Mouse (Mus musculus) kidney, embryonic 16.5 days (tissue): ENCODE data around the gene Tsen54. TPM values are rescaled to one million over a fixed set of nuclear protein-coding genes. Genes with fewer than 3 reads are reported as not detected.
A peak's percentile ranks its signal among the peaks of the same experiment; 100 is the strongest.

Experiments used
- ATAC-seq: fragments of 200-750 bp; cut with Nextera tagmentation; 2 replicates; pipeline ENCODE4 v1.8.0; 2017; ENCODE audit warnings: moderate TSS enrichment; ENCODE audit not compliant: low FRiP score, low TSS enrichment
- H3K27ac ChIP-seq: fragments of 300-500 bp; sonication (generic); 2 replicates; pipeline ENCODE4 v1.5.1; 2014; ENCODE audit warnings: low read length
- H3K27me3 ChIP-seq: fragments of 300-500 bp; sonication (generic); 2 replicates; pipeline ENCODE4 v1.6.1; 2014; ENCODE audit warnings: low read length, control low read depth, mixed read lengths; ENCODE audit not compliant: insufficient read depth
- H3K36me3 ChIP-seq: fragments of 300-500 bp; sonication (generic); 2 replicates; pipeline ENCODE4 v1.6.1; 2014; ENCODE audit warnings: low read length, control low read depth, mixed read lengths; ENCODE audit not compliant: insufficient read depth
- H3K4me1 ChIP-seq: fragments of 300-500 bp; sonication (generic); 2 replicates; pipeline ENCODE4 v1.6.1; 2014; ENCODE audit warnings: low read length, control low read depth, mixed read lengths; ENCODE audit not compliant: insufficient read depth
- H3K4me2 ChIP-seq: fragments of 300-500 bp; sonication (generic); replicated peaks from 2 replicates; pipeline ENCODE4 v1.6.1; 2014; ENCODE audit warnings: low read depth, low read length
- H3K4me3 ChIP-seq: fragments of 300-500 bp; sonication (generic); 2 replicates; pipeline ENCODE4 v1.5.1; 2014; ENCODE audit warnings: mild to moderate bottlenecking, low read length
- H3K9ac ChIP-seq: fragments of 300-500 bp; sonication (generic); replicated peaks from 2 replicates; pipeline ENCODE4 v1.6.1; 2014; ENCODE audit warnings: low read length
- H3K9me3 ChIP-seq: fragments of 300-500 bp; sonication (generic); 2 replicates; pipeline ENCODE4 v1.6.1; 2016; ENCODE audit warnings: low read length, control low read depth
- WGBS: fragments of 180-500 bp; shearing (Covaris S2); extraction: QIAGEN DNeasy Blood & Tissue Kit; methylation state at CpG from one replicate; pipeline ENCODE4 v1.1.7; 2014; 5-methylcytosine and 5-hydroxymethylcytosine counted together
- polyA plus RNA-seq: library from polyadenylated mRNA; unstranded; fragments of >200 nt; fragmentation: Nextera tagmentation; extraction: Ambion mirVana; gene quantifications from 2 replicates; pipeline ENCODE4 v1.2.1, GENCODE M21; 2015

Tsen54 gene
- polyA plus RNA-seq, 1 experiment from 2014 or later = 50.2 TPM

GRCm38 (mm10) chr11:115811381-115812093 lies 3.0 kb upstream of the Tsen54 start:
- no peak for ATAC-seq
- peaks cover 68% of the 10 kb centered on the region for H3K4me1 ChIP-seq
- H3K4me2 ChIP-seq = peak overlapping the region; percentile 75
- peak overlapping the region; percentile 87; the same call in 1 of the 2 replicates for H3K27ac ChIP-seq
- H3K36me3 ChIP-seq = peaks cover 21% of the 10 kb centered on the region
- no peaks in the 10 kb centered on the region for H3K27me3 ChIP-seq
- H3K4me3 ChIP-seq = peak overlapping the region; percentile 96
- H3K9me3 ChIP-seq = no peaks in the 10 kb centered on the region
- peak overlapping the region; percentile 91 for H3K9ac ChIP-seq
- 69% methylated on average over 20 of the region's 20 CpGs for WGBS

GRCm38 (mm10) chr11:115812095-115812494 lies 2.4 kb upstream of the Tsen54 start:
- Histone ChIP-seq H3K36me3 (peaks cover 15% of the 10 kb centered on the region), H3K27ac (peak overlapping the region; percentile 87; the same call in 1 of the 2 replicates), H3K9ac (peak overlapping the region; percentile 91), H3K9me3 (no peaks in the 10 kb centered on the region), H3K4me2 (peak overlapping the region; percentile 75), H3K4me3 (peak overlapping the region; percentile 96), H3K4me1 (peaks cover 68% of the 10 kb centered on the region), H3K27me3 (no peaks in the 10 kb centered on the region)
- no peak for ATAC-seq
- 28% methylated on average over 7 of the region's 7 CpGs for WGBS

- peak; percentile 1; the same call in 1 of the 2 replicates for ATAC-seq
- Histone ChIP-seq H3K4me1 (peaks cover 66% of the 10 kb centered on the region), H3K9me3 (no peaks in the 10 kb centered on the region), H3K4me3 (peak overlapping the region; percentile 96), H3K4me2 (peak overlapping the region; percentile 75), H3K9ac (peak overlapping the region; percentile 91), H3K27me3 (no peaks in the 10 kb centered on the region), H3K27ac (peak overlapping the region; percentile 87), H3K36me3 (peaks cover 15% of the 10 kb centered on the region; the same call in 1 of the 2 replicates)
- 4% methylated on average over 28 of the region's 28 CpGs for WGBS
These were observed 1.7 kb upstream of the Tsen54 start for GRCm38 (mm10) chr11:115812533-115813420.

GRCm38 (mm10) chr11:115813507-115814296 lies 822 bp upstream of the Tsen54 start, which contains the start of gene Caskin2:
Gene Caskin2 (minus strand): TSS chr11:115813639.
- WGBS = under 1% methylated on average over 43 of the region's 44 CpGs
- peak within 1 kb of the TSS; percentile 91 for H3K9ac ChIP-seq
- peaks cover 15% of the 10 kb centered on the region for H3K36me3 ChIP-seq
- no peaks in the 10 kb centered on the region for H3K27me3 ChIP-seq
- ATAC-seq = peak; percentile 91
- H3K9me3 ChIP-seq = no peaks in the 10 kb centered on the region
- peaks cover 56% of the 10 kb centered on the region for H3K4me1 ChIP-seq
- peak within 1 kb of the TSS; percentile 75 for H3K4me2 ChIP-seq
- peak within 1 kb of the TSS; percentile 87 for H3K27ac ChIP-seq
- peak within 1 kb of the TSS; percentile 96 for H3K4me3 ChIP-seq

GRCm38 (mm10) chr11:115817331-115817730 lies 2.8 kb downstream of the Tsen54 start:
- H3K27ac ChIP-seq = no peak overlapping the region
- H3K36me3 ChIP-seq = peaks cover 30% of the 10 kb centered on the region
- H3K9me3 ChIP-seq = no peaks in the 10 kb centered on the region
- no peaks in the 10 kb centered on the region for H3K27me3 ChIP-seq
- WGBS = 89% methylated on average over 5 of the region's 5 CpGs
- no peak overlapping the region for H3K4me3 ChIP-seq
- ATAC-seq = no peak
- H3K9ac ChIP-seq = no peak overlapping the region
- H3K4me1 ChIP-seq = peaks cover 20% of the 10 kb centered on the region
- no peak overlapping the region for H3K4me2 ChIP-seq

- H3K9ac ChIP-seq = no peak overlapping the region
- peaks cover 37% of the 10 kb centered on the region for H3K36me3 ChIP-seq
- no peaks in the 10 kb centered on the region for H3K9me3 ChIP-seq
- WGBS = 72% methylated on average over 16 of the region's 16 CpGs
- peak overlapping the region; percentile 30; the same call in 1 of the 2 replicates for H3K27ac ChIP-seq
- no peaks in the 10 kb centered on the region for H3K27me3 ChIP-seq
- peaks cover 18% of the 10 kb centered on the region for H3K4me1 ChIP-seq
- peak; percentile 28; the same call in 1 of the 2 replicates for ATAC-seq
- H3K4me2 ChIP-seq = no peak overlapping the region
- no peak overlapping the region for H3K4me3 ChIP-seq
These were observed 5.5 kb downstream of the Tsen54 start for GRCm38 (mm10) chr11:115819915-115820623.

- no peak overlapping the region for H3K4me3 ChIP-seq
- H3K36me3 ChIP-seq = peaks cover 37% of the 10 kb centered on the region
- H3K27ac ChIP-seq = 0 out of 2 replicates have a peak overlapping the region, but pooled peaks have one; percentile 30
- peaks cover 9% of the 10 kb centered on the region for H3K4me1 ChIP-seq
- no peak for ATAC-seq
- H3K27me3 ChIP-seq = no peaks in the 10 kb centered on the region
- H3K4me2 ChIP-seq = no peak overlapping the region
- 73% methylated on average over 4 of the region's 4 CpGs for WGBS
- no peak overlapping the region for H3K9ac ChIP-seq
- no peaks in the 10 kb centered on the region for H3K9me3 ChIP-seq
These were observed 6.5 kb downstream of the Tsen54 start for GRCm38 (mm10) chr11:115821001-115821400.

GRCm38 (mm10) chr11:115823774-115824740 lies 9.5 kb downstream of the Tsen54 start, which contains the start of gene Llgl2:
Gene Llgl2 (plus strand): TSS chr11:115824049.
- H3K4me3 ChIP-seq = peak within 1 kb of the TSS; percentile 81
- H3K36me3 ChIP-seq = peaks cover 26% of the 10 kb centered on the region
- H3K9me3 ChIP-seq = no peaks in the 10 kb centered on the region
- peak within 1 kb of the TSS; percentile 86 for H3K9ac ChIP-seq
- peak within 1 kb of the TSS; percentile 66 for H3K27ac ChIP-seq
- WGBS = under 1% methylated on average over 87 of the region's 87 CpGs
- H3K27me3 ChIP-seq = no peaks in the 10 kb centered on the region
- peaks cover 19% of the 10 kb centered on the region for H3K4me1 ChIP-seq
- ATAC-seq = peak; percentile 95
- peak within 1 kb of the TSS; percentile 66 for H3K4me2 ChIP-seq
